Mouse (Mus musculus) myocyte (in vitro differentiated cells): ENCODE results near the gene Atp5e.

ENCODE experiments used
- CEBPB ChIP-seq: IDR thresholded peaks from 2 replicates; pipeline ENCODE4 v1.6.1; 2011; ENCODE audit warnings: mild to moderate bottlenecking, moderate library complexity; ENCODE audit not compliant: poor library complexity, insufficient read depth, severe bottlenecking
- POLR2A ChIP-seq: IDR thresholded peaks from one replicate; pipeline ENCODE4 v1.6.1; 2011; ENCODE audit warnings: low read depth, mild to moderate bottlenecking, control low read depth, moderate library complexity; ENCODE audit not compliant: insufficient read length
- USF1 ChIP-seq: IDR thresholded peaks from one replicate; pipeline ENCODE4 v1.6.1; 2011; ENCODE audit warnings: low read depth, mild to moderate bottlenecking, control low read depth, moderate library complexity

GRCm38 (mm10) chr2:174441898-174442297 is 22.0 kb downstream of the Atp5e start:
- TF ChIP-seq POLR2A (no peak), USF1 (no peak), CEBPB (no peak)
